Mouse (Mus musculus) thymus, adult 2 months (tissue): Measurements from ENCODE around the gene Cfap70.

Experiments
- CTCF ChIP-seq: fragments of 200-500 bp; IDR thresholded peaks from 2 replicates; pipeline ENCODE4 v1.5.1; 2012; ENCODE audit warnings: mild to moderate bottlenecking, control low read depth, low read length, moderate library complexity, borderline replicate concordance; ENCODE audit not compliant: control insufficient read depth, poor library complexity, insufficient read depth; ENCODE audit errors: extremely low read depth
- POLR2A ChIP-seq: fragments of 200-500 bp; IDR thresholded peaks from 2 replicates; pipeline ENCODE4 v1.6.1; 2012; ENCODE audit warnings: mild to moderate bottlenecking, low read length, control low read depth, moderate library complexity; ENCODE audit not compliant: control insufficient read depth, poor library complexity, insufficient read depth; ENCODE audit errors: extremely low read depth

DNA sequence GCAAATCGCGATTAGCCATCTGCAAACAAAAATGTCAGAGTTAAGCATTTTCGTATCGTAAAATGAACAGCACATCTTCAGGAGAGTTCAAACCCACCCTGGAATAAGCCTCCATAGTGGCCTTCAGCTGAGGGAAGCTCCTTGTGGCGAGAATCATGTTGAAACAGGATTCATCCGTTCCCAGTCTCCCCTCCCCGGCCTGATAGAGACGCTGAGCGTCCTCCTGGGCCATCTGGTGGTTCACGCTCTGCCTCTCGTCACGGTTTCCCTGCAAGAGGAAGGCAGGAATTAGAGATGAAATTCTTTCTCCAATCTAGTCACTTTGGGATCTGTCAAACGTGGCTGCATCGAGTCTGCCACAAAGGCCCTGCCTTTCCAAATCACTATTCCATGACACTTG, 8.2 kb upstream of the Cfap70 start:
- TF ChIP-seq POLR2A (no peak), CTCF (no peak)
